8 mouse cellular contexts compared by ENCODE assay signal in genomic region chr6:113379246-113379645, GRCm38 (mm10). TPM values are rescaled to one million over a fixed set of nuclear protein-coding genes. Genes with fewer than 3 reads are reported as not detected.
A peak's percentile ranks its signal among the peaks of the same experiment; 100 is the strongest.
DNase-seq lines count a peak whose midpoint lies in the region; ATAC-seq and TF ChIP-seq lines count a peak whose summit lies in the region.

No protein-coding gene starts in this region.

- H3K9me3 ChIP-seq in forebrain, embryonic 14.5 days (replicated peaks; ENCODE audit: control insufficient read depth, low read length), result no peaks in the 10 kb centered on the region
- H3K9me3 ChIP-seq in liver, embryonic 13.5 days (replicated peaks), result no peaks in the 10 kb centered on the region
- no peaks in the 10 kb centered on the region for H3K9me3 ChIP-seq in stomach, embryonic 14.5 days (ENCODE audit: control insufficient read depth, low read depth, low read length)

- peaks cover 35% of the 10 kb centered on the region for H3K36me3 ChIP-seq in spleen, adult 2 months (ENCODE audit: control insufficient read depth, insufficient read depth, low read length)
- peaks cover 56% of the 10 kb centered on the region for H3K36me3 ChIP-seq in forebrain, embryonic 14.5 days (ENCODE audit: control insufficient read depth, insufficient read depth, low read length)
- H3K36me3 ChIP-seq in liver, embryonic 13.5 days, result peaks cover 60% of the 10 kb centered on the region
- H3K36me3 ChIP-seq in stomach, embryonic 14.5 days (ENCODE audit: control insufficient read depth, insufficient read depth, low read length), result peaks cover 42% of the 10 kb centered on the region

- 5% methylated on average over 6 of the region's 6 CpGs for WGBS in spleen, adult 2 months
- WGBS in forebrain, embryonic 14.5 days, result 94% methylated on average over 6 of the region's 6 CpGs
- 16% methylated on average over 6 of the region's 6 CpGs for WGBS in liver, embryonic 13.5 days (ENCODE audit: insufficient replicate concordance)
- 86% methylated on average over 6 of the region's 6 CpGs for WGBS in stomach, embryonic 14.5 days

- DNase-seq in spleen, adult 2 months (ENCODE audit: low read depth in 1 of 2, low spot score in 2 of 2), result peak; percentile 12 to 30
- DNase-seq in spleen, postnatal 4 days (ENCODE audit: low spot score in 2 of 2), result no peak
- no peak for DNase-seq in forebrain, embryonic 14.5 days (ENCODE audit: low spot score)
- DNase-seq in liver, embryonic 13.5 days, result no peak
- DNase-seq in layer of hippocampus, adult 8-10 months (ENCODE audit: low spot score in 2 of 2), result no peak
- DNase-seq in Muller cell, postnatal 12 days (ENCODE audit: inconsistent ontology term), result no peak
- DNase-seq in kidney, postnatal 25 days, result no peak

- TF ChIP-seq POLR2A in spleen, adult 2 months (IDR thresholded peaks at IDR 0.05; ENCODE audit: low read depth, low read length), result no peak

- no peaks in the 10 kb centered on the region for H3K27me3 ChIP-seq in spleen, adult 2 months (ENCODE audit: control insufficient read depth, insufficient read depth, low read length)
- H3K27me3 ChIP-seq in forebrain, embryonic 14.5 days (replicated peaks; ENCODE audit: control insufficient read depth, insufficient read depth, low read length), result no peaks in the 10 kb centered on the region
- no peaks in the 10 kb centered on the region for H3K27me3 ChIP-seq in liver, embryonic 13.5 days
- H3K27me3 ChIP-seq in stomach, embryonic 14.5 days (ENCODE audit: control insufficient read depth, insufficient read depth, low read length), result no peaks in the 10 kb centered on the region

- H3K4me2 ChIP-seq in forebrain, embryonic 14.5 days (ENCODE audit: low read length), result peak overlapping the region; percentile 73; the same call in 1 of the 2 replicates
- H3K4me2 ChIP-seq in liver, embryonic 13.5 days, result peak overlapping the region; percentile 88
- H3K4me2 ChIP-seq in stomach, embryonic 14.5 days (replicated peaks; ENCODE audit: low read depth, low read length), result peak overlapping the region; percentile 90

- no peak for TF ChIP-seq CTCF in spleen, adult 2 months (IDR thresholded peaks at IDR 0.05; ENCODE audit: extremely low read depth, insufficient read depth, insufficient read length, insufficient replicate concordance)

- H3K27ac ChIP-seq in spleen, adult 2 months (ENCODE audit: insufficient read depth, low read length), result no peak overlapping the region
- no peak overlapping the region for H3K27ac ChIP-seq in forebrain, embryonic 14.5 days (ENCODE audit: low read depth, low read length)
- H3K27ac ChIP-seq in liver, embryonic 13.5 days, result peak overlapping the region; percentile 93
- no peak overlapping the region for H3K27ac ChIP-seq in stomach, embryonic 14.5 days (ENCODE audit: low read length)

- peak overlapping the region; percentile 96 for H3K4me3 ChIP-seq in spleen, adult 2 months (ENCODE audit: extremely low read depth, insufficient read depth, insufficient read length)
- H3K4me3 ChIP-seq in forebrain, embryonic 14.5 days (ENCODE audit: low read depth, low read length), result peak overlapping the region; percentile 13; the same call in 1 of the 2 replicates
- peak overlapping the region; percentile 99 for H3K4me3 ChIP-seq in liver, embryonic 13.5 days (replicated peaks)
- H3K4me3 ChIP-seq in stomach, embryonic 14.5 days (ENCODE audit: low read depth, low read length), result peak overlapping the region; percentile 90

- H3K4me1 ChIP-seq in spleen, adult 2 months (ENCODE audit: control insufficient read depth, insufficient read depth, insufficient read length), result peaks cover 2% of the 10 kb centered on the region; the same call in 1 of the 2 replicates
- peaks cover 11% of the 10 kb centered on the region; the same call in 1 of the 2 replicates for H3K4me1 ChIP-seq in forebrain, embryonic 14.5 days (ENCODE audit: control insufficient read depth, insufficient read depth, low read length)
- H3K4me1 ChIP-seq in liver, embryonic 13.5 days (replicated peaks), result peaks cover 54% of the 10 kb centered on the region
- H3K4me1 ChIP-seq in stomach, embryonic 14.5 days (ENCODE audit: control insufficient read depth, insufficient read depth, low read length), result peaks cover 7% of the 10 kb centered on the region; the same call in 1 of the 2 replicates

- H3K9ac ChIP-seq in forebrain, embryonic 14.5 days (ENCODE audit: low read length), result no peak overlapping the region
- H3K9ac ChIP-seq in liver, embryonic 13.5 days, result peak overlapping the region; percentile 98
- H3K9ac ChIP-seq in stomach, embryonic 14.5 days (replicated peaks; ENCODE audit: low read depth, low read length), result 0 out of 2 replicates have a peak overlapping the region, but pooled peaks have one; percentile 11

- ATAC-seq in forebrain, embryonic 14.5 days, result no peak
- no peak for ATAC-seq in liver, embryonic 13.5 days (ENCODE audit: low read depth)
- no peak for ATAC-seq in stomach, embryonic 14.5 days (ENCODE audit: insufficient number of reproducible peaks, insufficient read depth, low FRiP score, low read depth)

RNA-seq across cellular contexts. Expression of gene Arpc4, which starts 1.3 kb away (rescaled TPM):
- 87.2 and 94.8 TPM in 2 replicates for polyA plus RNA-seq in spleen, adult 2 months (2012; rRNA removed)
- polyA plus RNA-seq in forebrain, embryonic 14.5 days (2014; fragmentation: Nextera tagmentation; extraction: Ambion mirVana), result 265 and 270 TPM in 2 replicates
- 262 and 272 TPM in 2 replicates for polyA plus RNA-seq in liver, embryonic 13.5 days (2015; fragmentation: Nextera tagmentation; extraction: Ambion mirVana)
- polyA plus RNA-seq in stomach, embryonic 14.5 days (2014; fragmentation: Nextera tagmentation; extraction: Ambion mirVana), result 222 and 230 TPM in 2 replicates
- 100 to 1,000 TPM; 282 to 324 (median 303) TPM for total RNA-seq in layer of hippocampus, adult 8-10 months (2022)

RNA-seq across cellular contexts. Expression of gene Tada3, which starts 1.6 kb away (rescaled TPM):
- polyA plus RNA-seq in spleen, adult 2 months (2012; rRNA removed), result 17.1 and 22.1 TPM in 2 replicates
- 68.2 and 83.2 TPM in 2 replicates for polyA plus RNA-seq in forebrain, embryonic 14.5 days (2014; fragmentation: Nextera tagmentation; extraction: Ambion mirVana)
- polyA plus RNA-seq in liver, embryonic 13.5 days (2015; fragmentation: Nextera tagmentation; extraction: Ambion mirVana), result 22.6 TPM in 2 replicates
- polyA plus RNA-seq in stomach, embryonic 14.5 days (2014; fragmentation: Nextera tagmentation; extraction: Ambion mirVana), result 52.6 and 54.8 TPM in 2 replicates
- 10 to 100 TPM; 43.4 to 49.8 (median 47.7) TPM for total RNA-seq in layer of hippocampus, adult 8-10 months (2022)

RNA-seq across cellular contexts. Expression of gene Ttll3, which starts 9.8 kb away (rescaled TPM):
- polyA plus RNA-seq in spleen, adult 2 months (2012; rRNA removed), result 20.9 and 21.2 TPM in 2 replicates
- polyA plus RNA-seq in forebrain, embryonic 14.5 days (2014; fragmentation: Nextera tagmentation; extraction: Ambion mirVana), result 2.5 and 5.0 TPM in 2 replicates
- 0.62 and 0.85 TPM in 2 replicates for polyA plus RNA-seq in liver, embryonic 13.5 days (2015; fragmentation: Nextera tagmentation; extraction: Ambion mirVana)
- 2.6 and 2.7 TPM in 2 replicates for polyA plus RNA-seq in stomach, embryonic 14.5 days (2014; fragmentation: Nextera tagmentation; extraction: Ambion mirVana)
- total RNA-seq in layer of hippocampus, adult 8-10 months (2022), result 10 to 100 TPM; 17.2 to 21.6 (median 19.6) TPM

RNA-seq across cellular contexts. Expression of gene Camk1, which starts 35.5 kb away (rescaled TPM):
- 21.0 and 22.6 TPM in 2 replicates for polyA plus RNA-seq in spleen, adult 2 months (2012; rRNA removed)
- 86.3 and 90.7 TPM in 2 replicates for polyA plus RNA-seq in forebrain, embryonic 14.5 days (2014; fragmentation: Nextera tagmentation; extraction: Ambion mirVana)
- 19.9 and 22.6 TPM in 2 replicates for polyA plus RNA-seq in liver, embryonic 13.5 days (2015; fragmentation: Nextera tagmentation; extraction: Ambion mirVana)
- 102 and 107 TPM in 2 replicates for polyA plus RNA-seq in stomach, embryonic 14.5 days (2014; fragmentation: Nextera tagmentation; extraction: Ambion mirVana)
- total RNA-seq in layer of hippocampus, adult 8-10 months (2022), result 10 to 100 TPM; 57.2 to 74.1 (median 63.7) TPM

RNA-seq across cellular contexts. Expression of gene Rpusd3, which starts 39.9 kb away (rescaled TPM):
- polyA plus RNA-seq in spleen, adult 2 months (2012; rRNA removed), result 29.2 and 53.2 TPM in 2 replicates
- 15.8 and 19.8 TPM in 2 replicates for polyA plus RNA-seq in forebrain, embryonic 14.5 days (2014; fragmentation: Nextera tagmentation; extraction: Ambion mirVana)
- polyA plus RNA-seq in liver, embryonic 13.5 days (2015; fragmentation: Nextera tagmentation; extraction: Ambion mirVana), result 13.4 and 19.2 TPM in 2 replicates
- 20.2 and 20.3 TPM in 2 replicates for polyA plus RNA-seq in stomach, embryonic 14.5 days (2014; fragmentation: Nextera tagmentation; extraction: Ambion mirVana)
- total RNA-seq in layer of hippocampus, adult 8-10 months (2022), result 10 to 100 TPM; 27.4 to 39.1 (median 35.2) TPM

Comparison
In these comparisons a context has a peak if more than half of its experiments do, and no peak if none do; other contexts are left out.
1. DNase-seq: peak in spleen, adult 2 months (2 of 2); none in spleen, postnatal 4 days (0 of 2), forebrain, embryonic 14.5 days (single experiment), liver, embryonic 13.5 days (single experiment), layer of hippocampus, adult 8-10 months (0 of 2), Muller cell, postnatal 12 days (single experiment) and kidney, postnatal 25 days (0 of 2).
2. H3K4me3 ChIP-seq: peak in every context shown above with its lines; median percentile 99 in liver, embryonic 13.5 days; 96 in spleen, adult 2 months; 90 in stomach, embryonic 14.5 days; 13 in forebrain, embryonic 14.5 days.
3. Peak in every context shown above with its lines, with median percentiles within 50 percentile points of each other: H3K4me2 ChIP-seq.